Mouse (Mus musculus) erythroblast, embryonic 14.5 days (primary cell): ENCODE data around the gene Wdr27.

Experiments used
- GATA1 ChIP-seq: IDR thresholded peaks from 2 replicates; pipeline ENCODE4 v1.6.1; 2012; ENCODE audit warnings: low read length, inconsistent platforms, mixed read lengths
- TAL1 ChIP-seq: IDR thresholded peaks from 3 replicates; pipeline ENCODE4 v1.6.1; 2012; ENCODE audit warnings: low read length, inconsistent platforms, mixed read lengths

DNA sequence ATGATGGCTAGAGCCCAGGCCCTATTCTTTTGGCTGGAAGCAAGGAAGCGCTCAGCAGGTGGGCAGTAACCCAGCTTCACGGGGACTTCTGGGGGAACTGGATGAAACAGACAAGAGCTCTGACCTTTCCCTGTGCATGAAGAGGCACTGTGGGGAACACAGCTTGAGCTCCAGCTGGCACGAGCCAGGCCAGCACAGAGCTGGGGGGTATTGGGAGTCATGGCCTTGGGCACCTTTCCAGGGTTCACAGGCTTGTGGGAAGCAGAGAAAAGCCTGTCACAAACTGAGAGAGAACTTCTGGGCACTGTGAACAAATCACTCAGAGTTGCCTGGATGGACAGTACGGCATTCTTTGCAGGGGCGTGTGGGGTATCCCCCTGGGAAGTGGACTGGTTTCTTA is 118.0 kb downstream of the Wdr27 start:
- TF ChIP-seq TAL1 (no peak), GATA1 (no peak)
